Mouse (Mus musculus) liver, embryonic 14.5 days (tissue): Measurements from ENCODE around the gene Ccdc24. TPM values are rescaled to one million over a fixed set of nuclear protein-coding genes. Genes with fewer than 3 reads are reported as not detected.
A peak's percentile ranks its signal among the peaks of the same experiment; 100 is the strongest.

Source experiments
- ATAC-seq: fragments of 200-750 bp; cut with Nextera tagmentation; 2 replicates; pipeline ENCODE4 v1.8.0; 2017; ENCODE audit warnings: moderate number of reproducible peaks, mild to moderate bottlenecking, moderate library complexity; ENCODE audit not compliant: insufficient read depth
- DNase-seq, 3 experiments: peaks; one replicate each; pipeline ENCODE4 v3.0.0-alpha.2; 2012 to 2013; ENCODE audit warnings: low read depth in 3 of 3, low spot score in 3 of 3
- H3K27ac ChIP-seq: fragments of 300-500 bp; sonication (generic); 2 replicates; pipeline ENCODE4 v1.5.1; 2014; ENCODE audit warnings: moderate library complexity, mild to moderate bottlenecking, control low read depth, inconsistent platforms
- H3K27me3 ChIP-seq: fragments of 300-500 bp; sonication (generic); 2 replicates; pipeline ENCODE4 v1.6.1; 2014; ENCODE audit warnings: mild to moderate bottlenecking, low read length, moderate library complexity; ENCODE audit not compliant: control insufficient read depth, insufficient read depth
- H3K36me3 ChIP-seq: fragments of 300-500 bp; sonication (generic); replicated peaks from 2 replicates; pipeline ENCODE4 v1.6.1; 2014; ENCODE audit warnings: low read depth; ENCODE audit not compliant: control insufficient read depth, insufficient read depth
- H3K4me1 ChIP-seq, 2 experiments: fragments of 200-500 bp in 1 of 2; fragments of 300-500 bp in 1 of 2; sonication (generic) in 1 of 2; replicated peaks; 2 replicates each; pipeline ENCODE4 v1.6.1; 2012 to 2014; ENCODE audit warnings: antibody characterized with exemption in 1 of 2, inconsistent platforms in 1 of 2, low read length in 1 of 2; ENCODE audit not compliant: control insufficient read depth in 2 of 2, insufficient read depth in 2 of 2
- H3K4me2 ChIP-seq: fragments of 300-500 bp; sonication (generic); 2 replicates; pipeline ENCODE4 v1.6.1; 2014; ENCODE audit warnings: low read depth, mild to moderate bottlenecking, control low read depth, moderate library complexity
- H3K4me3 ChIP-seq, 2 experiments: fragments of 200-500 bp in 1 of 2; fragments of 300-500 bp in 1 of 2; sonication (generic) in 1 of 2; 2 replicates each; pipeline ENCODE4 v1.5.1; 2012 to 2014; ENCODE audit warnings: low read depth in 2 of 2, low read length in 2 of 2, mild to moderate bottlenecking in 2 of 2, control low read depth in 1 of 2, inconsistent platforms in 1 of 2, moderate library complexity in 1 of 2; ENCODE audit not compliant: insufficient read depth in 1 of 2
- H3K9ac ChIP-seq: fragments of 300-500 bp; sonication (generic); replicated peaks from 2 replicates; pipeline ENCODE4 v1.6.1; 2014; ENCODE audit warnings: mild to moderate bottlenecking, control low read depth, moderate library complexity
- H3K9me3 ChIP-seq: fragments of 300-500 bp; sonication (generic); 2 replicates; pipeline ENCODE4 v1.6.1; 2016; ENCODE audit warnings: low read length, mixed read lengths; ENCODE audit not compliant: control insufficient read depth
- CTCF ChIP-seq: IDR thresholded peaks from 2 replicates; pipeline ENCODE4 v1.5.1; 2016; ENCODE audit warnings: antibody characterized with exemption, low read depth, control low read depth
- EP300 ChIP-seq: IDR thresholded peaks from 2 replicates; pipeline ENCODE4 v1.6.1; 2016; ENCODE audit warnings: antibody characterized with exemption, low read depth
- WGBS: fragments of 180-500 bp; shearing (Covaris S2); extraction: QIAGEN DNeasy Blood & Tissue Kit; methylation state at CpG from one replicate; pipeline ENCODE4 v1.1.7; 2014; ENCODE audit not compliant: insufficient replicate concordance; 5-methylcytosine and 5-hydroxymethylcytosine counted together
- polyA plus RNA-seq, 2 experiments: library from polyadenylated mRNA; depleted of rRNA in 1 of 2; stranded (reverse) in 1 of 2; unstranded in 1 of 2; fragments of >200 nt; fragmentation: Nextera tagmentation in 1 of 2; extraction: Ambion mirVana in 1 of 2; gene quantifications; 2 replicates each; pipeline versions ENCODE4 v1.2.1 to v1.2.3; 2012 to 2014

The Ccdc24 gene
- polyA plus RNA-seq, 2 experiments = 0.57 to 0.63 TPM

DNA sequence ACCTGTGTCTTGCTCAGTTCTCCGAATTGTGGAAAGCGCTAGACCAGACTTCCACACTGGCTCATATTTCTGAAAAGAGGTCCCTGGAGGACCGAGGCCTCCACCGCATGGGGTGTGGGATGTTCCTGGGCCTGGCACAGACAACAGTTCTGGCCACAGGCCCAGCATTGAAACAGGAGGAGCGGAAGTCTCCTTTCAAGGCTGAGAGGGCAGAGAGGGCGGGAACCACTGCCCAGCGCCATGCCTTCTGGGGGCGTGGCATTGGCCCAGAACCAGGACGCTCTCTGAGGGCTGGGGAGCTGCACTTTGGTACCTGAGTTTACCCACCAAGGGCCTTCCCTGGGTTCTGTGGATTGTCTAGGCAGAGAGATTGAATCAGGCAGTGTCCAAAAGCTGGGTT is 6.3 kb downstream of the Ccdc24 start:
- Histone ChIP-seq H3K9me3 (no peaks in the 10 kb centered on the region), H3K4me2 (no peak overlapping the region), H3K27me3 (no peaks in the 10 kb centered on the region), H3K27ac (no peak overlapping the region), H3K4me1 (peaks cover 0 to 8% of the 10 kb centered on the region in 2 experiments; a peak in 2 of 4 replicates), H3K9ac (no peak overlapping the region), H3K36me3 (peaks cover 84% of the 10 kb centered on the region), H3K4me3 (no peak overlapping the region)
- ATAC-seq (no peak), DNase-seq (no peak)
- WGBS = 83% methylated on average over 9 of the region's 9 CpGs
- TF ChIP-seq CTCF (no peak), EP300 (no peak)

DNA sequence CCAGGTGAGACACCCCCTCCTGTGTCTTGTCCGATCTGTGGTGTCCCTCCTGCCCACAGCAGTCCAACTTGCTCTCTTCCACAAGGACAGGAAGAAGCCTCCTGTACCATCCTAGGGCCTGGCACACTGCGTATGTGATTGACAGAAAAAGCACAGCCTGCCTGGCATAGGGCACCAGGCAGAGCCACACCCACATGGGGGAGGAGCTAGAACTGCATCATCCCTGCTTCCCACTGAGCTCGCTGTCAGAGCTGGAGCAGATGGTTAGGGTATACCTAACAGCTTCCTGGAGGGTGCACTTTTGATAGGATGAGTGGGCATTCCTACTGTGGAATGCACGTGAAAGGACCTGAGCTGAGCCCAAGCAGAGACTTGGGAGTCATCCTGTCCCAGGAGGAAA is 9.5 kb downstream of the Ccdc24 start:
- TF ChIP-seq EP300 (no peak), CTCF (no peak)
- H3K9me3 ChIP-seq = no peaks in the 10 kb centered on the region
- H3K4me1 ChIP-seq = peaks cover 0 to 3% of the 10 kb centered on the region in 2 experiments; a peak in 1 of 4 replicates
- H3K4me3 ChIP-seq = no peak overlapping the region
- 60% methylated on average over 4 of the region's 4 CpGs for WGBS
- no peak overlapping the region for H3K4me2 ChIP-seq
- H3K36me3 ChIP-seq = peaks cover 100% of the 10 kb centered on the region
- ATAC-seq (0 out of 2 replicates have a peak, but pooled peaks have one; percentile 17), DNase-seq (no peak)
- H3K27me3 ChIP-seq = no peaks in the 10 kb centered on the region
- H3K9ac ChIP-seq = no peak overlapping the region
- H3K27ac ChIP-seq = no peak overlapping the region

DNA sequence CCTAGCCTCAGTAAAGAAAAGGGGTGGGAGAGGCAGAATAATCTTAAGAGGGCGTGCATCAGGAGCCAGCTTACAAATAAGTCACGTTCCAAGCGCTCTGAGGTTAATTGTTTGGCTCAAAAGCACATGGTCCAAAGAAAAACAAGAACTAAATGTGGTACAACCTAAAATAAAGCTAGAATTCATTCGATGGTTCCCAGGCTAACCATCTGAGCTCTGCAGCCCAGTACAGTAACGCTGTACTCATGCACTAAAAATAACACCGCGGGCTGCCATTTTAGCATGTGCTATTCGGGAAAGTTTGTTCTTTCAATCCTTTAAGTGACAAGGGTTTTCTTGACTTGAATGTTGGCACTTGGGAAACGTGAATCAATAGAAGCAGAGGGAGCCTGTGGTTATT is 11.8 kb downstream of the Ccdc24 start:
- H3K27me3 ChIP-seq = no peaks in the 10 kb centered on the region
- peaks cover 100% of the 10 kb centered on the region for H3K36me3 ChIP-seq
- H3K4me2 ChIP-seq = no peak overlapping the region
- no peak overlapping the region for H3K4me3 ChIP-seq
- no peak overlapping the region for H3K27ac ChIP-seq
- 85% methylated on average over 9 of the region's 9 CpGs for WGBS
- H3K4me1 ChIP-seq = no peaks in the 10 kb centered on the region
- H3K9ac ChIP-seq = no peak overlapping the region
- no peaks in the 10 kb centered on the region for H3K9me3 ChIP-seq
- DNase-seq (no peak), ATAC-seq (no peak)
- TF ChIP-seq CTCF (no peak), EP300 (no peak)

DNA sequence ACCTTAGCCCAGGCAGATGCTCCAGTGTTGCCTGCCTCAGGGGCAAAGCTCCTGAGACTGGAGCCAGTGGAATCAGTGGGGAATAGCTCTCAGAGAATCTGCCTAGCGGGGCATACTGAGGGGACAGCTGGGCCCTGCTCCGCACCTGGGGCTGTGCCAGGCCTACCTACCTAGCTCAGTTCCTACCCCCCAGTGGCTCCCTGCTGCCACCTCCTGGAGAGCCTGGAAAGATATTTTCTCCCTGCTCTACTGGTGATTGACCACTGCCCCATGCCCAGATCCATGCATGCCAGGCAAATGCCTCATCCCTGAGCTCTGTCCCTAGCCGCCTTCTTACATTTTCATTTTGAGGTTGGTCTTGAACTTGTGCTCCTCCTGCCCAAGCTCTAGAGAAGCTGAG is 13.6 kb downstream of the Ccdc24 start:
- Histone ChIP-seq H3K4me1 (no peaks in the 10 kb centered on the region), H3K27me3 (no peaks in the 10 kb centered on the region), H3K4me3 (no peak overlapping the region), H3K9ac (no peak overlapping the region), H3K27ac (no peak overlapping the region), H3K9me3 (no peaks in the 10 kb centered on the region), H3K36me3 (peaks cover 100% of the 10 kb centered on the region), H3K4me2 (no peak overlapping the region)
- ATAC-seq = peak; percentile 56
- WGBS = 78% methylated on average over 3 of the region's 3 CpGs
- TF ChIP-seq EP300 = no peak
- TF ChIP-seq CTCF = peak; percentile 89
- no peak for DNase-seq

DNA sequence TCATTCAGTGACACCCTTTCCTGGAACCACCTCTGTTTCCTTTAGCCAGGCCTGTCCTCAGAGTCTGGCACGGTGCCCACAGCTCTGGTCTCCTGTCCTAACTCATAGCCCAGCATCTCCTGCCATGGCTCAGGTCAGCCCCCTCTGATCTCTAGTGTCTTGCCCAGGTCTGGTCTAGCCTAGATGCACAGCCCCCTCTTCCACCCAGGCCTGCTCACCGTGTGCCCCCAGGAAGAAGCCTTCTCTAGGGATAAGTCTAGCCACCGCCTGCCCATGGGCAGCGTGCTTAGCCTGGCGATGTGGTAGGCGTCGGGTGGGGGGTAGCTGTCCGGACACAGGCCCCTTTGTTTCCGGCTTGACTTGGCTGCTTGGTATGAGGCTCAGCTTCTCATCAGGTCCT is 17.2 kb downstream of the Ccdc24 start:
- no peak for ATAC-seq
- TF ChIP-seq EP300 = no peak
- no peak for TF ChIP-seq CTCF
- Histone ChIP-seq H3K9ac (no peak overlapping the region), H3K4me1 (peaks cover 0 to 4% of the 10 kb centered on the region in 2 experiments; a peak in 1 of 4 replicates), H3K4me3 (no peak overlapping the region), H3K27ac (no peak overlapping the region), H3K27me3 (no peaks in the 10 kb centered on the region), H3K4me2 (no peak overlapping the region), H3K36me3 (peaks cover 96% of the 10 kb centered on the region), H3K9me3 (no peaks in the 10 kb centered on the region)
- no peak for DNase-seq
- 84% methylated on average over 9 of the region's 9 CpGs for WGBS
